In genomic region chrX:103879329-103879935, GRCm38 (mm10) we compare ENCODE assay signal across 7 mouse cellular contexts. TPM values are rescaled to one million over a fixed set of nuclear protein-coding genes. Genes with fewer than 3 reads are reported as not detected.
DNase-seq lines count a peak whose midpoint lies in the region; ATAC-seq and TF ChIP-seq lines count a peak whose summit lies in the region.

No protein-coding gene starts in this region.

- no peaks in the 10 kb centered on the region for H3K36me3 ChIP-seq in kidney, embryonic 15.5 days
- H3K36me3 ChIP-seq in forebrain, embryonic 11.5 days (ENCODE audit: control insufficient read depth, insufficient read depth, low read length), result no peaks in the 10 kb centered on the region
- no peaks in the 10 kb centered on the region for H3K36me3 ChIP-seq in hindbrain, postnatal 0 days (ENCODE audit: insufficient read depth, low read length)
- H3K36me3 ChIP-seq in neural tube, embryonic 14.5 days (ENCODE audit: control insufficient read depth, insufficient read depth, low read length), result no peaks in the 10 kb centered on the region

- no peaks in the 10 kb centered on the region for H3K9me3 ChIP-seq in kidney, embryonic 15.5 days (replicated peaks)
- H3K9me3 ChIP-seq in forebrain, embryonic 11.5 days (ENCODE audit: control insufficient read depth, low read length), result no peaks in the 10 kb centered on the region
- no peaks in the 10 kb centered on the region; the same call in 1 of the 2 replicates for H3K9me3 ChIP-seq in hindbrain, postnatal 0 days (ENCODE audit: low read length)
- H3K9me3 ChIP-seq in neural tube, embryonic 14.5 days (ENCODE audit: control insufficient read depth, low read length), result no peaks in the 10 kb centered on the region

- H3K4me2 ChIP-seq in kidney, embryonic 15.5 days, result peak overlapping the region; percentile 46
- H3K4me2 ChIP-seq in forebrain, embryonic 11.5 days (ENCODE audit: low read depth, low read length, severe bottlenecking), result peak overlapping the region; percentile 37; the same call in 1 of the 2 replicates
- H3K4me2 ChIP-seq in hindbrain, postnatal 0 days (ENCODE audit: low read depth, low read length), result peak overlapping the region; percentile 44
- peak overlapping the region; percentile 30 for H3K4me2 ChIP-seq in neural tube, embryonic 14.5 days (ENCODE audit: low read depth, low read length)

- 24% methylated on average over 23 of the region's 24 CpGs for WGBS in kidney, embryonic 15.5 days
- 30% methylated on average over 23 of the region's 24 CpGs for WGBS in forebrain, embryonic 11.5 days
- 39% methylated on average over 24 of the region's 24 CpGs for WGBS in hindbrain, postnatal 0 days
- 30% methylated on average over 21 of the region's 24 CpGs for WGBS in neural tube, embryonic 14.5 days

- ATAC-seq in kidney, embryonic 15.5 days (replicated peaks; ENCODE audit: low FRiP score), result no peak
- 0 out of 2 replicates have a peak, but pooled peaks have one; percentile 30 for ATAC-seq in forebrain, embryonic 11.5 days (replicated peaks; ENCODE audit: low FRiP score)
- 0 out of 2 replicates have a peak, but pooled peaks have one; percentile 32 for ATAC-seq in hindbrain, postnatal 0 days
- no peak for ATAC-seq in neural tube, embryonic 14.5 days (ENCODE audit: low read depth)

- DNase-seq in kidney, postnatal 10 days, result no peak
- peak; percentile 50 for DNase-seq in forebrain, embryonic 11.5 days (ENCODE audit: low spot score)
- DNase-seq in hindbrain, postnatal 0 days (ENCODE audit: low spot score), result no peak
- DNase-seq in gastrocnemius, postnatal 25 days, result no peak
- no peak for DNase-seq in right cerebral cortex, postnatal 4 days

- H3K4me3 ChIP-seq in kidney, embryonic 15.5 days (replicated peaks), result no peak overlapping the region; the same call in 1 of the 2 replicates
- H3K4me3 ChIP-seq in forebrain, embryonic 11.5 days (ENCODE audit: low read depth, low read length), result no peak overlapping the region
- H3K4me3 ChIP-seq in hindbrain, postnatal 0 days (ENCODE audit: low read length), result no peak overlapping the region; the same call in 1 of the 2 replicates
- H3K4me3 ChIP-seq in neural tube, embryonic 14.5 days (ENCODE audit: low read depth, low read length), result no peak overlapping the region

- peaks cover 49% of the 10 kb centered on the region for H3K27me3 ChIP-seq in kidney, embryonic 15.5 days
- H3K27me3 ChIP-seq in forebrain, embryonic 11.5 days (ENCODE audit: control insufficient read depth, insufficient read depth, low read length), result peaks cover 22% of the 10 kb centered on the region; the same call in 1 of the 2 replicates
- H3K27me3 ChIP-seq in hindbrain, postnatal 0 days (ENCODE audit: insufficient read depth, low read length), result peaks cover 6% of the 10 kb centered on the region; the same call in 1 of the 2 replicates
- 0 out of 2 replicates have a peak, but pooled peaks cover 4% of the 10 kb centered on the region for H3K27me3 ChIP-seq in neural tube, embryonic 14.5 days (ENCODE audit: control insufficient read depth, insufficient read depth, low read length)

- H3K9ac ChIP-seq in kidney, embryonic 15.5 days, result no peak overlapping the region
- H3K9ac ChIP-seq in forebrain, embryonic 11.5 days (ENCODE audit: low read length), result no peak overlapping the region
- H3K9ac ChIP-seq in hindbrain, postnatal 0 days (replicated peaks; ENCODE audit: low read length), result no peak overlapping the region
- no peak overlapping the region for H3K9ac ChIP-seq in neural tube, embryonic 14.5 days (replicated peaks; ENCODE audit: low read depth, low read length)

- no peak overlapping the region for H3K27ac ChIP-seq in kidney, embryonic 15.5 days
- no peak overlapping the region for H3K27ac ChIP-seq in forebrain, embryonic 11.5 days (ENCODE audit: low read depth, low read length)
- H3K27ac ChIP-seq in hindbrain, postnatal 0 days, result no peak overlapping the region
- no peak overlapping the region for H3K27ac ChIP-seq in neural tube, embryonic 14.5 days (ENCODE audit: low read depth, low read length)

- H3K4me1 ChIP-seq in kidney, embryonic 15.5 days, result no peaks in the 10 kb centered on the region
- no peaks in the 10 kb centered on the region for H3K4me1 ChIP-seq in forebrain, embryonic 11.5 days (replicated peaks; ENCODE audit: control insufficient read depth, insufficient read depth, low read length)
- no peaks in the 10 kb centered on the region for H3K4me1 ChIP-seq in hindbrain, postnatal 0 days (ENCODE audit: insufficient read depth, low read length)
- H3K4me1 ChIP-seq in neural tube, embryonic 14.5 days (ENCODE audit: control insufficient read depth, insufficient read depth, low read length), result no peaks in the 10 kb centered on the region

- TF ChIP-seq CTCF in hindbrain, postnatal 0 days (IDR thresholded peaks at IDR 0.05; ENCODE audit: low read depth), result no peak

RNA-seq across cellular contexts. Expression of gene Slc16a2, which starts 57.6 kb away (rescaled TPM):
- polyA plus RNA-seq in kidney, embryonic 15.5 days (2015; fragmentation: Nextera tagmentation; extraction: Ambion mirVana), result 10.7 and 13.2 TPM in 2 replicates
- polyA plus RNA-seq in forebrain, embryonic 11.5 days (2014; fragmentation: Nextera tagmentation; extraction: Ambion mirVana), result 19.1 and 20.1 TPM in 2 replicates
- total RNA-seq in hindbrain, postnatal 0 days (2014; rRNA removed), result 45.3 and 48.5 TPM in 2 replicates
- 26.4 and 31.9 TPM in 2 replicates for polyA plus RNA-seq in hindbrain, postnatal 0 days (2015; fragmentation: Nextera tagmentation; extraction: Ambion mirVana)
- polyA plus RNA-seq in neural tube, embryonic 14.5 days (2014; fragmentation: Nextera tagmentation; extraction: Ambion mirVana), result 25.2 and 30.3 TPM in 2 replicates
- total RNA-seq in gastrocnemius, postnatal 25 days (2021), result 1 to 10 TPM; 3.1 to 4.4 TPM

Comparison
In these comparisons a context has a peak if more than half of its experiments do, and no peak if none do; other contexts are left out.
1. ATAC-seq: peak in forebrain, embryonic 11.5 days (single experiment) and hindbrain, postnatal 0 days (single experiment); none in kidney, embryonic 15.5 days (single experiment) and neural tube, embryonic 14.5 days (single experiment).
2. Peak in every context shown above with its lines, with median percentiles within 50 percentile points of each other: H3K4me2 ChIP-seq.